Mouse (Mus musculus): ENCODE measurements around the gene Sobp.

The Sobp gene

DNA sequence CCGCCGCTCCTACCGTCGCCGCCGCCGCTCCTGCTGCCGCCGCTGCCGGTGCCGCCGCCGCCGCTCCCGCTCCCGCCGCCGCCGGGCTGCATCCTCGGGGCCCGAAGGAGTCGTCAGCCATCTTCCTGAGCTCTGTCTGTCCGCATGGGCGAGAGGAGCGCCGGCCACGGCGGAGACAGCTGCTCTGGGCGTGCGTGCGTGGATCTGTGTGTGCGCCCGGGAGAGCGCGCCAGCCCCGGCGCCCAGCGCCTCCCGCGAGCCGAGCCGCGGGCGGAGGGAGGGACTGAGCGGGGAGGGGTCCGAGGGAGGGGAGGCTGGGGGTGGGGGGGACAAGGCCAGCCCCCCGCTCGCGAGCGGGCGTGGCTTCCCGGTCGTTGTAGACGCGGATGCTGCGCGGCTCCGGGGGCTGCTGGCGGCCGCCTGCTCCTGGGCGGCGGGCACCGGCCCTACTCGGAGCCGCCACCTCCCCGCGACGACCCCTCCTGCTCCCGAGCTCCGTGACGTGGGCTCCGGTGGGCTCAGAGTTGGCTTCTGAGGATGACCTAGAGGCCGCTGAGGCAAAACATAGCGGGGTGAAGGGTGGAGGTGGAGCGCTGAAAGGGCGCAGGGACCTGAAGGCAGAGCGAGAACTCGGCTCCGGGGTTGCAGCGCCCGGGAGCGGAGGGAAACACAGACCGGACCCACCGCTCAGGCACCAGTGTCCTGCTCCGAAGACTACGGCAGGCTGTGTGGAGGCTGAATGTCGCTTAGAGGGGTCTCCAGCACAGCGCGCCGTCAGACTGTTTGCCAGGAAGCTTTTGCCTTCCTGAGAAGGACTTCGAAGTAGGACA, at the start of gene Sobp, which contains the start of gene 9030612E09Rik:
Gene Sobp (minus strand): TSS at position 205 of the 830 bp plus-strand sequence.
Gene 9030612E09Rik (plus strand): TSS at position 379 of the 830 bp plus-strand sequence.
- peak; percentile 46 to 76 for DNase-seq (ENCODE audit: low spot score in 2 of 2)

DNA sequence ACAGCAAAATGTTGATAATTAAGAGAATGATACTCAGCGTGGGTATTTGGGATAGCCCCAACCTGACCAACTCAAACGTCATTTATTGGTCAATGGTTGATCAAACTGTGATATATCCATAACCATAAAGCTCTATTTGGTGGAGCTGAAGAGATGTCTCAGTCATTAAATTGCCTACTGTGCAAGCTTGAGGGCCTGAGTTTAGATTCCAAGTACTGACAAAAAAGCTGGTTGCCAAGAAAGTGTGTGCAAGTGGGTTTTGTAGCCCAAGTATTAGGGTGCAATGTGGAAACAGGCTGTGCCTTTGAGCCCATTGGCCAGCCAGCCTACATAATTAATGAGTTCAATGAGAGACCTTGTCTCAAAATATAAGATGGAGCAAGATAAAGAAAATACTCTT, 49.1 kb upstream of the Sobp start:
- DNase-seq (ENCODE audit: low spot score in 2 of 2), result no peak

DNA sequence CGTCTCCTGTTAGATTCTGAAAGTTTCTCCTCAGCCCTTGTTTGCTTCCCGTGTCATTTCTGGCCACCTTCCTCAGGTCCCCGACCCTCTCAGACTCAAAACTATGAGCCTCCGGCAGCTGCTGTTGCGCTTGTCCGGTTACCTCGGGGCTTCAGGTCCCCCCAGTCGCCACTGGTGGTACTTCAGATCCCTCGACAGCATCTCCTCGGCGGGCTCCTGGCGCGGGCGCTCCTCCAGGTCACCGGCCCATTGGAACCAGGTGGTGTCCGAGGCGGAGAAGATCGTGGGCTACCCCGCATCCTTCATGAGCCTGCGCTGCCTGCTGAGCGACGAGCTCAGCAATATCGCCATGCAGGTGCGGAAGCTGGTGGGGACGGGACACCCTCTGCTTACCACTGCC, 47.3 kb upstream of the Sobp start:
- DNase-seq (ENCODE audit: low spot score in 2 of 2), result no peak

DNA sequence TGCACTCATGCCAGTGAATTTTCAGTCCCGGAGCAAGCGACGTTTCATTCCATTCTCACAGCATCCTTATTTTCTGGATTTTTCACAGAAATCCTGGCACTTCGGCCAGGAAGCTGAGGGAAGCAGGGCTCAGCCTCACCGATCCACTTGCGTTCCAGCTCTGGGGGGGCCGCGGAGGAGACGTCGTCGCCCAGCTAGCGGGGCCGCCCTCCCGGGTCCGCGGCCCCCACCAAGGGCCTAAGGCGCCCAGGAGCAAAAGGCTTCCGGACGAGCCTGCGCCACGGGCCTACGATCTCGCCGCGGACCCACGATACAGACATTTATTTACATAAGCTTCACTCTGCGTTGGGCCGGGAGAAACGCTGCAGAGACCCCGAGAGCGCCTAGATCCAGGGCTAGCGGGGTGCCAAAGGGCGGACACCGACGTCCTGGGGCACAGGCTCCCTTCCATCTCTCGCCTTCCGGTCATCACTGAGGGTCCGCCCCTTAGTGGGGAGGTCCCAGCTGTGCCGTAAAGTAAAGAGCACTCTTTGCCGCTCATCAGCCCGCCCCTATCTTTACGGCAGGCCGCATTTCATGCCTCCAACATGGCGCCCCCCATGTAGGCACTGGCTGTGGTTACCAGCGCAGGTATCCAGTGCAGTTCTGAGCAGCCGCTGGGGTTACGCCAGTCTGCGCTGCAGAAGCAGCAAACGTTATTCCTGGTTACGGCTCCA, 46.7 kb upstream of the Sobp start, which contains the start of gene Pdss2:
Gene Pdss2 (plus strand): TSS at position 577 of the 716 bp plus-strand sequence.
- peak; percentile 83 to 85 for DNase-seq (ENCODE audit: low spot score in 2 of 2)

DNA sequence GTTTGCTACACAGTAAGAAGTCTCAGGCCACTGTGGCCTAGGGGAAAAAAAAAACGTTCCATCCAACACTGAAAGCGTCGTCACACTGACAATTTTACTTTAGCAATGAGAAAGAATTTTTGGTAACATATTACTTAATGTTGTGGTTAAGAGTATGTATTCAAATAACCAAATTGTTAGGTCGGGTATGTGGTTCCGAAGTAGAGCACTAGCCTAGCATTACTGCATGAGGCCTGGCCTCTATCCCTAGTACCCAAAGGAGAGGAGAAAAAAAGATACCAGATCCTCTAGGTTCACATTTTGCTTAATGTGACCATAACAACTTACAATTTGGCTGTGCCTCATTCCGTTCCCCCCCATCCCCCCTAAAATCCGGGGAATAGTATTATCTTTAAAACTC, 46.1 kb upstream of the Sobp start:
- peak in 1 of 2 experiments; percentile 4 for DNase-seq (ENCODE audit: low spot score in 2 of 2)

DNA sequence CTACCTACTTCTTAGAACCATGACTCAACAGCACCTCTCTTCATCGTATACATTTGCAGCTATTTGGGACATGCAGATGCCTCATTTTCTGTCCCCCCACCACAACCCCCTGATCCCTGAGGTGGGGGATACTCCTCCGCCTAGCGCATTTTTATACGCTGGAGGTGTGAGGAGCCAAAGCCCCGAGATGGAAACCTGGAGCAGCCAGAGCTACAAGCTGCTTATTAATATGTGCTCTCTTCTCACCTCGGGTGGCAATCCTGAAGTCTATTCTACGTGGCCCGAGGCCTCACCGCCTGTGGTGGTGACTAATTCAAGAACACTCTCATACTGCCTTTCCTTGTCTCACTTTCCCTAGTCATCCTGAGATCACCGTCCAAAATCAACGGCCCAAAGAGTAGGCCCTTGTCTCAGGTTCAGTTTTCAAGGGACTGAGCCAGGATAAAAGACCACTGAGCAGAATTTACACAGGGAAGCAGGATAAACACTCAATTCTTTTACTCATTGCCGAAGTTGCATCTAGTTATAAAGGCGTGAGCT, 43.1 kb upstream of the Sobp start:
- DNase-seq (ENCODE audit: low spot score in 2 of 2), result no peak

DNA sequence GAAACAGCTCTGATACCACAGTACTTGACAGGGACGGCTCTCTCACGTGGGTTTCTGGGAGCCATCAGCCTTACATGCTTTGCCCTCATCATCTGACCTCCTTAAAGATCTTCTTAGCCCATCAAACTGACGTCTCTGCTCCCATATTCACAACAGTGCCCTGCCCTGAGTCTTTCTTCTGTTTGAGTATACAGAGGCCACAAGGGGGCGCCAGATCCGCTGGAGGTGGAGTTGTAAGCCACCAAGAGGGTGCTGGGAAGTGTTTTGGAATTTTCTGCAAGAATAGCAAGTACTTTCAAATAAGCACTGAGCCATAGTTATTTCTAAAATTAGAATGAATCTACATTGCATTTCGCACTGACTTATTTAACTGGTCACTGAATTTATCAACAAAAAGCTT, 37.5 kb upstream of the Sobp start:
- DNase-seq (ENCODE audit: low spot score in 2 of 2), result peak in 1 of 2 experiments; percentile 6

DNA sequence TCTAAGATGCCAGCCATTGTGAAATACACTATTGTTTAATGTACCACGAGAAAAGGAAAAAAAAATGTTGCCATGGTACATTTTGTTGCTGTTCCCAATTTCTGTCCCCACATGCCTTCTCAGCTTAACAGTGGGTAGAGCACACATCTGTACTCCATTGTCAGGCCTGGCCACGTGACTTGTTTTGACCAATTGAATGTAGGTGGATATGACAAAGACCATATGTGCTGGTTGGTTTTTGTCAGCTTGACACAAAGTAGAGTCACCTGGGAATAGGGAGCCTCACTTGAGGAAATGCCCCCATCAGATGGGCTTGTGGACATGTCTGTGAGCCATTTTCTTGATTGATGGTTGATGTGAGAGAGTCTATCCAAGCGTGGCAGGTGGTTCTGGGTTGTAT, 29.5 kb upstream of the Sobp start:
- DNase-seq (ENCODE audit: low spot score in 2 of 2), result no peak

DNA sequence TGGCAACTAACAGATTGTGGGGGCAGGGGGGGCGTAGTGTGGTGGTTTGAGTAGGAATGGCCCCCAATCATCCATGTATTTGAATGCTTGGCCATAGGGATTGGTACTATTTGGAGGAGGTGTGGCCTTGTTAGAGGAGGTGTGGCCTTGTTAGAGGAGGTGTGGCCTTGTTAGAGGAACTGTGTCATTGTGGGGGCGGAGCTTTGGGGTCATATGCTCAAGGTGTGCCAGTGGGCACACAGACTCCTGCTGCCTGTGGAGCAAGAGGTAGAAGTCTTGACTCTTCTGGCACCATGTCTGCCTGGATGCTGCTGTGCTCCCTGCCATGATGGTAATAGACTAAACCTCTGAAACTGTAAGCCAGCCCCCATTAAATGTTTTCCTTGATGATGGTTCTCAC, 25.9 kb upstream of the Sobp start:
- no peak for DNase-seq (ENCODE audit: low spot score in 2 of 2)

DNA sequence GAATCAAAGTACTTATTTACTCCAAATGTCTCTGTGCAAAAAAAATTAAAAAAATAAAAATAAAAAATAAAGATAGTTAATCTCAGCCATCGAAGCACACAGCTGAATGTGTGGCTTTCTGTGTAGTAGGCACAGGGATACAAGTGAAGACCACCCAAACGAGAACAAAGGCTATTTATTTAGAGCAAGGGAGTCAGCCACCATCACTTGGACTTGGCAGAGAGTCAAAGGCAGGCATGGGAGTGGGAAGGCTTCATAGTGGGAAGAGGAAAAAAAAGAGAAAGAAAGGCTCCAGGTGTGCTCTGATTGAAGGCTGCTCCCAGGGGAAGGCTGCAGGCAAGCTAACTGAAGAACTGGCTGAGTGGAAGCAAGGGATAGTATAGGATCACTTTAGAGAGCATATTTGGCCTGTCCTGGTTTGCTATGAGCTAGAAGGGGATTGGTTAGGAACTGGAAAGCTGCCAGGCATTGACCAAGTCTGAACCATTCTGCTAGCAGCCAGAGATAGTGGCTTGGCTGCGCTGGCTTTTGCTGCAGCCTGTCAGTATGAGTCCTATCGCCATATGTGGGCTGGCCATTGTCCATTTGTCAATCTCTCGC, 6.1 kb upstream of the Sobp start:
- DNase-seq (ENCODE audit: low spot score in 2 of 2), result peak in 1 of 2 experiments; percentile 46

DNA sequence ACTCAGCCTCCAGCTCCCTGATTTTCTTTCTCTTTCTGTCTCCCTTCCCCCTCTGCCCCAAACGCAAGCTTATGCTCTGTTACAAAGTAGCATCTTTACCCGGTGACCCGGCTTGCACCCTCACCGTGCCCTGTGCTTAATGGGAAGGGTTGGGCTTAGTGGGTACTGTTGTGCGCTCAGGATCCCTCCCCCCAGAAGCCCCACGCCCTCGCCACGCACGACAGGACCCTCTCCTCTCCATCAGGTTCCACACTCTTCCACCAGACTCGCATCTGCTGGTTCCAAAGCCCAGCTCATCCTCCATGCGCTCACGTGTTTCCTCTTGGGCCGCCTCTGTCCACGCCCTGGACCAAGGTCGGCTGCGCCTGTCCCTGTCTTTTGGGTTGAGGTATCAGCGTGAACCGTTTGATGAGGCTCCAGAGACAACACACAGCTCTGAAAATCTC, 849 bp upstream of the Sobp start:
- no peak for DNase-seq (ENCODE audit: low spot score in 2 of 2)

DNA sequence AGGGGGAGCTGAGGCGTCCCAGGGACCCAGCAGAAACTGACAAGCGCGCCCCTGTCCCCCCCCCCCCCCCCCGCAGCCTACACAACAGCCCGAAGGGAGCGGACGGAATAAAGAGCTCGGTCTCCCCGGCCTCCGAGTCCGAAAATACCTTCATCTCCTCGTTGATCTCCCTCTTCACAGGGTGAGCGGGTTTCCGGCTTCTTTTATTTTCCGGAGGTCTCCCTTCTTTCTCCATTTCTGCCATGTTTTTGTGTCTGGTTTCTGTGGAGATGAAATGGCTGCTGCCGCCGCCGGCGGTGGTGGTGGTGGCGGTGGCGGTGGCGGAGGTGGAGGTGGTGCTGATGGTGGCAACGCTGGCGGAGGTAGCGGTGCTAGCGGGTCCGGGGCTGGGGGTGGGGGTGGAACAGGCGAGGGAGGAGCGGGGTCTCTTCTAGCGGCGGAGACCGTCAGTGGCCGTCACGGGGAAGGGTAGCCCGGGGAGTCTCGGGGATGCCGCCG, 453 bp downstream of the Sobp start:
- DNase-seq (ENCODE audit: low spot score in 2 of 2), result no peak

DNA sequence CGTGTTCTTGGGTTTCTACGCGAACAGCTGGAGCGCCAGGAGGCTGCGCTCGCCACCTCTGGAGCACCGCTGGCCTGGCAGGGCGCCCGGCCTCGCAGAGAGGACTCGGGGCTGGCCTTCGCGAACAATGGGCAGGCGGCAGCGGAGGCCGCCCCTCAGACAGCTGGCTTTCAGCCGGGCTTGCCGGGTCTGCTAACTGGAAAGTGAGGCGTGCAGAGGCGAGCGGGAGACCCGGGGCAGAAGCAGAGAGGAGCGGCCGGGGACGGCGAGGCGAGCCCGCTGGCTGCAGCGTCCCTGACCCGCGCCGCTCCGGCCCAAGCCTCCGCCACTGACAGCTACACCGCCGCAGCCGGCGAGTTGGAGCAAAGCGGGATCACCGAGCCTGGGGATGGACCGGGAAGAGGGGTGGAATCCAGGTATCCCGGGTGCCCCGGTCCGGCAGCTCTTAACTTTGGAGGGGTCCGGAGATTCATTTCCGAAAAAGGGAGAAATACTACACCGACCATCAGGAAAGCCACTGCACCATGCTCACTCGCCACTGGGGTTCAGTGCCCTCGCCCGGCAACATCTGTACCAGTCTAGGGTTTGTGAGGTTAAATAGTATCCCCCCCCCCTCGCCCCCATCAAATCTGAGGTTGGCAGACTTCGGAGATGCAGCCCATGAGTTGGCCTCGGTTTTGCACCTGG, 1.0 kb downstream of the Sobp start:
- peak; percentile 23 to 59 for DNase-seq (ENCODE audit: low spot score in 2 of 2)

DNA sequence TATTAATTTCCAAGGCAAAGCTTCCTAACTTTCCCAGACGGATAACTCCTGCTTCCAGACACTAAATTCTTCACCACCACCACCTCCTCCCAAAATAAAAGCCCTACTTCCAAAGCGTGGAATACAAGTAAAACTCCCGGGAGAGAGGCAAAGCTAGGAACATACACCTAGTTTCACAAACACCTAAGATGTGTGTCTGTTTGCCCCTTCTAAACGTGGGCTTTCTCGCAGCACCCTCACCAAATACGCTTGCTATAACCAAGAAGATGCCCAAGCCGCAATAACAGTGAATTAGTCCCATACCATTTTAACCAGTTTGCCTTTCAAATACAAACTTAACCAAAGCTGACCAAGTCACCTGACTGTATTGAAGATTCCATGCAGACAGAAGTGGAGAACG, 1.8 kb downstream of the Sobp start:
- no peak for DNase-seq (ENCODE audit: low spot score in 2 of 2)

DNA sequence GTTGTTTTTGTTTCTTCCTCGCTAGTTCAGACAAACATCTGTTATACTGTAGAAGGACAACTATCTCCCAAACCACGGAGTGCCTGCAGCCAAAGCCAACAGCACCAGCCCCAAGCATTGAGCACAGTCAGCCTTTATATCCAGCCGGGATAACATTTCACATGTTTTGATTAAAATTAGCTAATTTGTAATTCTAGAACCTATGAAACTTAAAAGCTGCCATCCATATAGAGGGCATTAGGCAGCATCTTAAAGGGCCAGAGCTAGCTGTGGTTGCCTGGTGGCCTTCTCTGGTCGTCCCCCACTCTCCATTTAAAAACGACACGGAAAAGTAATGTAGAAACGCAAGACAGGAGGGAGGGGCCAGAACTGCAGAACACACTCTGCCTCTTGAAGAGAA, 2.3 kb downstream of the Sobp start:
- DNase-seq (ENCODE audit: low spot score in 2 of 2), result no peak

DNA sequence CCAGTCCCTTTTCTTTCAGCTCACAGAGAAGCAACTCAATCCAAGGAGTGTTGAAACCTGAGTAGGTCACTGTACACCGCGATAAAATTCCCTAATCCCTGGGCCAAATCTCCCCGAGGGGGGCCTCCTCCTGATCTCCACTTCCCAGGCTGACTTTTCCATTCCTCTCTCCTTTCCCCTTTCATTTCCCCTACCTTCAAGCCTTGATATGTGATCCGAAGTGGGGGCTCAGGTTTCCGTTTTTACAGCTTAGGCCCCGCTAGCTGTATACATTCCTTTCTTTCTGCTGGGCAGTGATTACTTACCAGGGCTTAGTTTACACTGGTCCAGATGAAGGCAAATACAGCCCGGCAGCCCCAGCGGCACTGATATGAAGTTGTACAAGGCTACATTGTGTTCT, 3.2 kb downstream of the Sobp start:
- DNase-seq (ENCODE audit: low spot score in 2 of 2), result no peak

DNA sequence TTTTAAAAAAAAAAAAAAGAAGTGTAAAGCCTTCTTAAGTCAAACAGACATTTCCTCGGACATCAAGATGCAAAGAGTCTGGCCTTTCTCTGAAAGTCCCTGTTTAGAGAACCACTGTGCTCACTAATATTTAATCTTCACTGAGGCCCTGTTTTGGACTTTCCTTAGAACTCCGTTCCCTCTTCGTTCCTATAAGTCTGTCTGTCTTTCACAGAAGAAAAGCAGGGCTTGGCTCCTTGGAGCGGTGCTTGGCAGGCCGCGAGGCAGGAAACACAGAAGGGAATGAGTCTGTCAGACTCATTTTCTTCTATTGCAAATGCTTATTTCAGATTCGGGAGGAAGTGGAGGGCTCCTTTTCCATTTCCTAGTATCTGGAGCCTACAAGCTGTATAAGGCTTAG, 5.5 kb downstream of the Sobp start:
- DNase-seq (ENCODE audit: low spot score in 2 of 2), result no peak

DNA sequence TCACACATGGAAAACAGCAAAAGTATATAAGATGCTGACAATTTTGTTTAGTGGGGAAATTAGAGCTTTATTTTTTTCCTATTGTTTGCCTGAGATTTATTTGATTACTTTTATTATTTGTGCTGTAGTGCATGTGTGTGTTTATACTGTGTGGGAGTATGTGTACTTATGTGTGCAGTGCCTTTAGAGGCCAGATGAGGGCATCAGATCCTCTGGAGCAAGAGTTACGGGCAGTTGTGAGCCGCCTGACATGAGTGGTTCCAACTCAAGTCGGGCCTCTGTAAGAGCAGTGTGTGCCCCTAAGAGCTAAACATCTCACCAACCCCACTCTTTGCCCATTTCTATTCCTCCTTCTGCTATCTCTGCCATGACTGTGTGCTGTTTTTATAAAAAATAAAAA, 7.5 kb downstream of the Sobp start:
- DNase-seq (ENCODE audit: low spot score in 2 of 2), result no peak

DNA sequence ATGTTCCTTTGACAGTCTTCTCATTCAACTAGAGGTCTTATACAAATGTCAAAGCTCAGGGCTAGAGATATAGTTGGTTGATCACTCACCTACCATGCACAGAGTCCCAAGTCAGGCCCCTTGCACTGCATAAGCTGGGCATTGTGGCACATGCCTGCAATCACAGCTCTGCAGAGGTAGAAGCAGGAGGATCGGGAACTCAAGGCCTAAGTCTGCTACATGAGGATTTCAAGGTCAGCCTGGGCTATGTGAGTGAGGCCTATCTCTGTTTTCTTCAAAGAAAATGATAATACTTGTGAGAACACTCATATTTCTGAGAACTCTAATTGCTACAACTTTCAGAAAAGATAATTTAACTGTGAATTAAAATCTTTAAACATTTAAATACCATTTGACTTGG, 8.2 kb downstream of the Sobp start:
- no peak for DNase-seq (ENCODE audit: low spot score in 2 of 2)

DNA sequence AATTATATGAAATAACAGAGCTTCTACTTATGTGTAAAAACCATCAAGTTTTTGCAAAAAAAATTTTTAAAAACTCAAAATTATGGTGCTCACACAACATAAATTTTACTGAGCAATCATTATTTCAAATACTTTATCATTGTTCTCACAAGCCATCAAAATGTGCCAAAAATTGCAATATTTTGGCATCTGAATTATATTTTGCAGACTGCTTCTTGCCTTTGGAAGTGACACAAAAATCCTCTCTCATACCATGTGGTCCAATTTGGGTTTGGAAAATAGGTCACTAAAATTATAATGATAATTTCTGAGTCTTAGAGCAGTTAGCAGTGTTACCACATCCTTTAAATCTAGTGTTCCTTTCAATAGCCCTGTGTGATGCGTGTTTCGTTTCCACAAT, 9.9 kb downstream of the Sobp start:
- no peak for DNase-seq (ENCODE audit: low spot score in 2 of 2)

DNA sequence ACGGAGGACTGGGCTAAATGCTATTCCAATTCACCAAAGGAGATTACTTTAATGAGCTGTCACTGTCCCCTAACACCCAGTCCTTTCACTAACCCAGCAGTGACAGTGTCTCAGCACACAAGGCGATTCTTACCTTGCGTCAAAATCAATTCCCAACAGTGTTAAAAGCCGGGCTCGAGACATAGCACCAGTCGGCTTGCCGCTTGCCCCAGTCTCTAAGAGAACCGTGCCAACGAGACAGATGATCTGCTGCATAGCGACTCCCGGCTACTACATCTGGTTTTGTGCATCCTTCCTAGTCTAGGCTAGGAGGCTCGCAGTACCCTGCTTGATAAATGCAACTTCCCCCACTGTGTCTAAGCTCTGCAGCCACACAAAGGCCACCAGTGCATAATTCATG, 12.0 kb downstream of the Sobp start:
- no peak for DNase-seq (ENCODE audit: low spot score in 2 of 2)

Measured in cerebellum, postnatal 4 days (tissue).